Mouse (Mus musculus) kidney, adult 11 months (tissue): ENCODE measurements around the gene Slu7.

Source experiments
- DNase-seq: peaks from one replicate; pipeline ENCODE4 v3.0.0; 2022

Gene Slu7

GRCm38 (mm10) chr11:43433254-43434023 lies at the start of gene Slu7:
TSS of gene Slu7 (plus strand) at chr11:43433744.
- DNase-seq = peak; percentile 56

GRCm38 (mm10) chr11:43385055-43385649 lies 48.4 kb upstream of the Slu7 start:
- peak; percentile 34 for DNase-seq

GRCm38 (mm10) chr11:43385716-43386115 lies 47.8 kb upstream of the Slu7 start:
- DNase-seq = no peak

- no peak for DNase-seq
These were observed 46.3 kb upstream of the Slu7 start for GRCm38 (mm10) chr11:43387004-43387880.

- DNase-seq = no peak
These were observed 45.1 kb upstream of the Slu7 start for GRCm38 (mm10) chr11:43388122-43389097.

GRCm38 (mm10) chr11:43389118-43389517 lies 44.4 kb upstream of the Slu7 start:
- DNase-seq = no peak

- DNase-seq = no peak
These were observed 40.8 kb upstream of the Slu7 start for GRCm38 (mm10) chr11:43392757-43393156.

GRCm38 (mm10) chr11:43393325-43393724 lies 40.2 kb upstream of the Slu7 start:
- no peak for DNase-seq

- peak; percentile 16 for DNase-seq
These were observed 38.2 kb upstream of the Slu7 start for GRCm38 (mm10) chr11:43395073-43395948.

GRCm38 (mm10) chr11:43396246-43396645 lies 37.3 kb upstream of the Slu7 start:
- no peak for DNase-seq

- no peak for DNase-seq
These were observed 36.9 kb upstream of the Slu7 start for GRCm38 (mm10) chr11:43396672-43397071.

GRCm38 (mm10) chr11:43399297-43399696 lies 34.2 kb upstream of the Slu7 start:
- peak; percentile 38 for DNase-seq

GRCm38 (mm10) chr11:43400131-43400530 lies 33.4 kb upstream of the Slu7 start:
- no peak for DNase-seq

GRCm38 (mm10) chr11:43404150-43404807 lies 29.3 kb upstream of the Slu7 start:
- no peak for DNase-seq

- DNase-seq = no peak
These were observed 24.7 kb upstream of the Slu7 start for GRCm38 (mm10) chr11:43408888-43409287.

GRCm38 (mm10) chr11:43410291-43410690 lies 23.3 kb upstream of the Slu7 start:
- no peak for DNase-seq

GRCm38 (mm10) chr11:43411413-43411812 lies 22.1 kb upstream of the Slu7 start:
- peak; percentile 49 for DNase-seq

- peak; percentile 43 for DNase-seq
These were observed 20.6 kb upstream of the Slu7 start for GRCm38 (mm10) chr11:43412771-43413451.

GRCm38 (mm10) chr11:43417201-43417600 lies 16.3 kb upstream of the Slu7 start:
- DNase-seq = no peak

GRCm38 (mm10) chr11:43424386-43424785 lies 9.2 kb upstream of the Slu7 start:
- no peak for DNase-seq
